In the genomic region with DNA sequence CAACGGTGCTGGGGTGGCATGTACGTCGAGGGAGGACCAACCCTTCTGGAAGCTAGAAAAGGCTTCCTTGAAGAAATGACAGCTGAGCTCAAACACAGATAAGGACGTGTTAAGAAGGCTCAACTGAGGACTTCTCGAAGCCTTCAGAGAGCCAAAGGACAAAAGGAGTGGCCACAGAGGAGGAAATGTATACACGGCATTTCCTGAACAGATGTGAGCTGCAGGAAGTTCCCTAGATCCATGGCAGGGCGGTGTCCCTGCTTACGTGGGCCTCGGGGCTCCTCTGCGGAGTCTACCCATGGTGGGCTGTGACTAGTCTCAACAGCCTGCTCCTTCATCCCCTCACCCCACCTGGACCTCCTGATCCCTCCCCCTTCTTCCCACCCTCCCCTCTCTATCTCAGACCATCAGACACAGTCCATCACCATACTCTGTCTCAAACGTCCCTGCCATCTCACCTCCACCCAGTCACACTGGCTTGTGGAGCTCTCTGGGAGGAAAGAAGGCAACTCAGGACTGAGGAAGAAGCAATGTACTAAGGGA, we compare ENCODE assay signal across 12 mouse cellular contexts. TPM values are rescaled to one million over a fixed set of nuclear protein-coding genes. Genes with fewer than 3 reads are reported as not detected.
DNase-seq lines count a peak whose midpoint lies in the region; ATAC-seq and TF ChIP-seq lines count a peak whose summit lies in the region.
"Had no signal": no experiment of that assay in that cellular context is flagged by ENCODE, and none has a peak within 500 bp of the region (broad histone marks: within the 10 kb centered on the region; RNA-seq: fewer than 3 reads in every experiment).

No protein-coding gene starts in this region.

- peak; percentile 92 for DNase-seq in heart, adult 11 months
- DNase-seq in lung, embryonic 14.5 days, result peak; percentile 51
- no peak for DNase-seq in lung, adult 2 months
- peak; percentile 58 for DNase-seq in lung, postnatal 0 days (ENCODE audit: low spot score)
- DNase-seq in thymus, postnatal 25 days, result peak; percentile 13
- no peak for DNase-seq in layer of hippocampus, adult 9-10 months (ENCODE audit: low spot score)
- DNase-seq in cerebellum, adult 11-12 months, result no peak
- DNase-seq: gastrocnemius, postnatal 36 days; midbrain, embryonic 14.5 days had no signal

- no peaks in the 10 kb centered on the region for H3K9me3 ChIP-seq in heart, embryonic 11.5 days (replicated peaks; ENCODE audit: control insufficient read depth, low read length)
- peaks cover 3% of the 10 kb centered on the region; the same call in 1 of the 2 replicates for H3K9me3 ChIP-seq in lung, embryonic 14.5 days (ENCODE audit: low read depth, low read length)
- H3K9me3 ChIP-seq in lung, postnatal 0 days (ENCODE audit: low read length), result no peaks in the 10 kb centered on the region

- H3K36me3 ChIP-seq in heart, embryonic 11.5 days (ENCODE audit: control insufficient read depth, insufficient read depth, low read length), result no peaks in the 10 kb centered on the region
- no peaks in the 10 kb centered on the region for H3K36me3 ChIP-seq in lung, embryonic 14.5 days (ENCODE audit: insufficient read depth)
- H3K36me3 ChIP-seq in lung, postnatal 0 days (ENCODE audit: insufficient read depth, low read length), result no peaks in the 10 kb centered on the region

- H3K4me1 ChIP-seq in heart, embryonic 11.5 days (ENCODE audit: control insufficient read depth, insufficient read depth, low read length), result peaks cover 24% of the 10 kb centered on the region
- peaks cover 11% of the 10 kb centered on the region; the same call in 1 of the 2 replicates for H3K4me1 ChIP-seq in lung, embryonic 14.5 days (ENCODE audit: insufficient read depth)
- H3K4me1 ChIP-seq in lung, adult 2 months (ENCODE audit: control insufficient read depth, insufficient read depth, low read length), result peaks cover 24% of the 10 kb centered on the region
- H3K4me1 ChIP-seq in lung, postnatal 0 days (ENCODE audit: insufficient read depth, low read depth, low read length), result peaks cover 21% of the 10 kb centered on the region; the same call in 1 of the 2 replicates

- no peak for TF ChIP-seq POLR2A in lung, adult 2 months (IDR thresholded peaks at IDR 0.05; ENCODE audit: borderline replicate concordance, extremely low read depth, low read depth, low read length)

- no peak overlapping the region for H3K9ac ChIP-seq in heart, embryonic 11.5 days (ENCODE audit: low read depth, low read length)
- no peak overlapping the region for H3K9ac ChIP-seq in lung, embryonic 14.5 days
- H3K9ac ChIP-seq in lung, postnatal 0 days (replicated peaks; ENCODE audit: low read depth), result no peak overlapping the region

- WGBS in heart, embryonic 11.5 days (ENCODE audit: insufficient replicate concordance), result 35% methylated on average over 11 of the region's 11 CpGs
- 39% methylated on average over 11 of the region's 11 CpGs for WGBS in lung, embryonic 14.5 days
- WGBS in lung, adult 2 months, result 23% methylated on average over 11 of the region's 11 CpGs
- WGBS in lung, postnatal 0 days, result 24% methylated on average over 11 of the region's 11 CpGs

- H3K4me2 ChIP-seq in heart, embryonic 11.5 days, result no peak overlapping the region
- H3K4me2 ChIP-seq in lung, embryonic 14.5 days, result no peak overlapping the region
- no peak overlapping the region for H3K4me2 ChIP-seq in lung, postnatal 0 days (replicated peaks; ENCODE audit: low read depth, low read length)

- TF ChIP-seq CTCF in lung, embryonic 14.5 days (IDR thresholded peaks at IDR 0.05; ENCODE audit: low read depth), result no peak
- no peak for TF ChIP-seq CTCF in lung, adult 2 months (IDR thresholded peaks at IDR 0.05; ENCODE audit: insufficient read depth, low read length)
- TF ChIP-seq CTCF in lung, postnatal 0 days (IDR thresholded peaks at IDR 0.05), result no peak

- H3K27ac ChIP-seq in heart, embryonic 11.5 days (ENCODE audit: low read depth, low read length), result no peak overlapping the region; the same call in 1 of the 2 replicates
- H3K27ac ChIP-seq in lung, embryonic 14.5 days (ENCODE audit: low read depth), result 0 out of 2 replicates have a peak overlapping the region, but pooled peaks have one; percentile 16
- peak overlapping the region; percentile 81 for H3K27ac ChIP-seq in lung, postnatal 0 days (ENCODE audit: low read length)

- ATAC-seq in heart, embryonic 11.5 days (replicated peaks; ENCODE audit: insufficient number of reproducible peaks, low FRiP score, low TSS enrichment), result no peak
- peak; percentile 23; the same call in 1 of the 2 replicates for ATAC-seq in lung, embryonic 14.5 days (ENCODE audit: insufficient read depth)
- peak; percentile 71 for ATAC-seq in lung, postnatal 0 days

- no peaks in the 10 kb centered on the region for H3K27me3 ChIP-seq in heart, embryonic 11.5 days (ENCODE audit: control insufficient read depth, insufficient read depth, low read length)
- no peaks in the 10 kb centered on the region for H3K27me3 ChIP-seq in lung, embryonic 14.5 days (ENCODE audit: insufficient read depth, low read length)
- H3K27me3 ChIP-seq in lung, postnatal 0 days (replicated peaks; ENCODE audit: insufficient read depth, low read length), result no peaks in the 10 kb centered on the region

- peak; percentile 56; the same call in 1 of the 2 replicates for TF ChIP-seq EP300 in lung, postnatal 0 days (IDR thresholded peaks at IDR 0.05)

- no peak overlapping the region for H3K4me3 ChIP-seq in heart, embryonic 11.5 days (ENCODE audit: low read depth, low read length)
- H3K4me3 ChIP-seq in lung, embryonic 14.5 days (ENCODE audit: low read depth, low read length), result no peak overlapping the region
- no peak overlapping the region for H3K4me3 ChIP-seq in lung, adult 2 months (replicated peaks; ENCODE audit: extremely low read depth, low read depth, low read length)
- no peak overlapping the region for H3K4me3 ChIP-seq in lung, postnatal 0 days (ENCODE audit: low read depth, low read length)

RNA-seq across cellular contexts. Expression of a gene that starts 37.3 kb away (rescaled TPM):
- polyA plus RNA-seq in heart, embryonic 11.5 days (2014; fragmentation: Nextera tagmentation; extraction: Ambion mirVana), result 0.30 and 0.31 TPM in 2 replicates
- polyA plus RNA-seq in lung, embryonic 14.5 days (2014; fragmentation: Nextera tagmentation; extraction: Ambion mirVana), result not detected in 2 replicates
- 0.06 TPM in 1 of 2 replicates, not detected in the other for polyA plus RNA-seq in lung, adult 2 months (2012; rRNA removed)
- 0.19 and 0.24 TPM in 2 replicates for polyA plus RNA-seq in lung, postnatal 0 days (2015; fragmentation: Nextera tagmentation; extraction: Ambion mirVana)
- polyA plus RNA-seq: midbrain, embryonic 14.5 days had no signal

RNA-seq across cellular contexts. Expression of a gene that starts 45.6 kb away (rescaled TPM):
- 13.0 and 13.5 TPM in 2 replicates for polyA plus RNA-seq in heart, embryonic 11.5 days (2014; fragmentation: Nextera tagmentation; extraction: Ambion mirVana)
- polyA plus RNA-seq in lung, embryonic 14.5 days (2014; fragmentation: Nextera tagmentation; extraction: Ambion mirVana), result 18.1 and 18.3 TPM in 2 replicates
- polyA plus RNA-seq in lung, adult 2 months (2012; rRNA removed), result 6.3 and 10.5 TPM in 2 replicates
- polyA plus RNA-seq in lung, postnatal 0 days (2015; fragmentation: Nextera tagmentation; extraction: Ambion mirVana), result 9.2 and 13.4 TPM in 2 replicates

RNA-seq across cellular contexts. Expression of a gene that starts 56.8 kb away (rescaled TPM):
- polyA plus RNA-seq in heart, embryonic 11.5 days (2014; fragmentation: Nextera tagmentation; extraction: Ambion mirVana), result not detected in 2 replicates
- polyA plus RNA-seq in lung, embryonic 14.5 days (2014; fragmentation: Nextera tagmentation; extraction: Ambion mirVana), result not detected in 2 replicates
- not detected in 2 replicates for polyA plus RNA-seq in lung, adult 2 months (2012; rRNA removed)
- not detected in 2 replicates for polyA plus RNA-seq in lung, postnatal 0 days (2015; fragmentation: Nextera tagmentation; extraction: Ambion mirVana)
- polyA plus RNA-seq: large intestine, adult 2 months; limb, embryonic 11.5 days; midbrain, embryonic 14.5 days had no signal

Comparison
In these comparisons a context has a peak if more than half of its experiments do, and no peak if none do; other contexts are left out.
1. DNase-seq: peak in heart, adult 11 months (single experiment), lung, embryonic 14.5 days (single experiment), lung, postnatal 0 days (single experiment) and thymus, postnatal 25 days (single experiment); none in lung, adult 2 months (single experiment), layer of hippocampus, adult 9-10 months (single experiment) and cerebellum, adult 11-12 months (single experiment).